Mouse (Mus musculus): ENCODE data around the gene Olfml2a. TPM values are rescaled to one million over a fixed set of nuclear protein-coding genes. Genes with fewer than 3 reads are reported as not detected.
A peak's percentile ranks its signal among the peaks of the same experiment; 100 is the strongest.

The Olfml2a gene
- total and polyA plus RNA-seq, 2 experiments from 2014 or later: 3.3 to 7.5 TPM

DNA sequence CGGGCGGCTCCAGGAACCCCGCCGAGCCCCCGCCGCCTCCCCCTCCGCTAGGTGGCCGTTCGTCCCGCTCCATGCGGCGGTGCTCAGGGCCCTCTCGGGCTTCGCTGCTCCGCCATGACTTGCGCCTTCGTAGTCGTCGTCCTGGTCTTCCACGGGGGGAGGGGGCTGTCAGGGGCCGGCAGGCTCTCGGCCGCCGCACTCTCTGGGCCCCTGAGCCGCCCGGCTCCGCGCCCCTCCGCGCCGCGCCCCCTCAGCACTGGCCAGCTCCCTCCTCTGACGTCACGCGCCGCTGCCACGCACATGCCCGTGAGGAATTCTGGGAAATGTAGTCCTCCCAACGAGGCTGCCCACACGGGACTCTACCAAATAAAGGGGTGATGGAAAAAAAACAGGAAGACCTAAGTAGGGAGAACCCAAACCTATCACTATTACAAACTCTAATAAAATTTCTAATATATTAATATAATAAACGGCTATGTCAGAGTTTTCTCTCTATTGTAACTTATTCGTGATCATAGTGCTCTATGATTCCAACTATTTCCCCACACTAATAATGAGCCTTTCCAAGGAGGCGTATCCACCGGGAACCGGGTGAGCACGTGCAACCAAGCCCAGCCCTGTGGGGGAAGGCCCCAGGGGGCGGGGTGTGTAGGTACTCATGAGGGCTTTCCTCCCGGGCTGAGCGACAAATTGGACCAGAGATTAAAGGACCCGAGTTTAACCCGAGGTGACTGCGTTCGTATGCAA lies 5.5 kb upstream of the Olfml2a start:
- DNase-seq (ENCODE audit: low spot score) (peak; percentile 98), ATAC-seq (peak; percentile 96)
- Histone ChIP-seq H3K4me3 (ENCODE audit: low read length) (peak overlapping the region; percentile 65), H3K27me3 (ENCODE audit: insufficient read depth, low read length) (no peaks in the 10 kb centered on the region), H3K9me3 (ENCODE audit: low read length) (no peaks in the 10 kb centered on the region), H3K4me2 (ENCODE audit: low read depth, low read length) (peak overlapping the region; percentile 96), H3K27ac (0 out of 2 replicates have a peak overlapping the region, but pooled peaks have one; percentile 32), H3K9ac (replicated peaks; ENCODE audit: low read length) (peak overlapping the region; percentile 56), H3K4me1 (ENCODE audit: insufficient read depth, low read length) (no peaks in the 10 kb centered on the region), H3K36me3 (ENCODE audit: insufficient read depth, low read length) (no peaks in the 10 kb centered on the region)
- TF ChIP-seq CTCF (IDR thresholded peaks at IDR 0.05; ENCODE audit: low read depth): no peak
- WGBS: under 1% methylated on average over 47 of the region's 53 CpGs

DNA sequence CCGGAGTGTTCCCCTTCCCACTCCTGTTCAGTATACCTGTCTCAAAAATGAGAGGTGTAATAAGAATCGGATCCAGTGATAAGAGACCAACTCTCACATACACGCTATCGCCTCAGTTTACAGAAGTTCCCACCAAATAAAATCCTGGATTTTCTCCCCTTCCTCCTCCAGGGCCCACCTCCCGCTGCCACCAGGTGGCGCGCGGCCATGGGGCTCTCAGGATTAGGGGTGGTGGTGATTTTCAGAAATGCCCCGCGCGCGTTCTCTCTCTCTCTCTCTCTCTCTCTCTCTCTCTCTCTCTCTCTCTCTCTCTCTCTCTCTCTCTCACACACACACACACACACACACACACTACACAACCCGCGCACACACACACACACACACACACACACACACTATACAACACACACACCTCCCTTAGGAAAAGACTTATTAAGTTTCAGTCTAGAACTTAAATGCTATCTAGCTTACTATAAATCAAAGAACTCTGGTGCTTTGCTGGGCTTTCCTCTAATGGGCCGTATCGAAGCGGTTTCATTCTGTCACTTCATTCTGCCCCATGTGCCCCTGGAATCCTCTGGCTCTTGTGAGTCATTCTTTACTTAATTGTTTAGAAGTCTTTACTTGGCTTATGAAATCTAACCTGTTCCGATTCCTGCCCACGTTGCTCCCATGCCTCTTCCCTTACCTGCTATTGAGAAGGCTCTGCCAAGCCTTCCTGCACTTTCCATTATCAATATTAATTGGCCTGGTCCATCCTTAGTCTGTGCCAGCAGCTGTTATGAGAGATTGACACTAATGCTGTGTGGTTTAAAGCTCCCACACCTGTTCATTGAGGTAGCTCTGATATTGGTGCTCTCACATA lies 4.4 kb upstream of the Olfml2a start, which contains the start of gene Nr6a1:
TSS of gene Nr6a1 (minus strand) at position 574 of the 865 bp plus-strand sequence.
- Histone ChIP-seq H3K4me1 (ENCODE audit: insufficient read depth, low read length) (peaks cover 6% of the 10 kb centered on the region; the same call in 1 of the 2 replicates), H3K9ac (replicated peaks; ENCODE audit: low read length) (no peak within 1 kb of the TSS), H3K4me3 (ENCODE audit: low read length) (peak within 1 kb of the TSS; percentile 65), H3K27me3 (ENCODE audit: insufficient read depth, low read length) (no peaks in the 10 kb centered on the region), H3K27ac (no peak within 1 kb of the TSS), H3K4me2 (ENCODE audit: low read depth, low read length) (peak within 1 kb of the TSS; percentile 96), H3K9me3 (ENCODE audit: low read length) (no peaks in the 10 kb centered on the region), H3K36me3 (ENCODE audit: insufficient read depth, low read length) (no peaks in the 10 kb centered on the region)
- peak; percentile 87 for DNase-seq (ENCODE audit: low spot score)
- ATAC-seq: peak; percentile 27
- peak; percentile 87 for TF ChIP-seq CTCF (IDR thresholded peaks at IDR 0.05; ENCODE audit: low read depth)
- WGBS: 9% methylated on average over 18 of the region's 19 CpGs

DNA sequence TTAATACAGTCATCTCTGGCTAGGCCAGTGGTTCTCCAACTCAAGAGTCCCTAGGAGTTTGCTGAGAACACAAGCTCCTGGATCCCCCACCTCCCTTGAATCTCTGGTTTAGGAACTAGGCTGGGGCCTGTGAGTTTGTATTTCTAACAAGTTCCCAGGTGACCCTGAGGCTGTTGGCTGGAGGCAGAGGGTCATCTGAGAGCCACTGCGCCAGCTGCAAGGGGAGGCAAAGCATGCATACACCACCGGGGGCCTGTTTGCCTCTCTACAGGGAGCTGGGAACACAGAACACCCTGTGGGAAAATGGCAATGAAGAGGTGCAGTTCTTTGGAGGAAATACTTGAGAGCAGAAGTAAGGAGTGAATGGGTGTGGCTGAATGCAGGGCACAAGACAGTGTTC lies 1.5 kb upstream of the Olfml2a start:
- TF ChIP-seq CTCF (IDR thresholded peaks at IDR 0.05; ENCODE audit: low read depth): no peak
- H3K4me1 ChIP-seq (ENCODE audit: insufficient read depth, low read length): peaks cover 6% of the 10 kb centered on the region; the same call in 1 of the 2 replicates
- no peak overlapping the region for H3K9ac ChIP-seq (replicated peaks; ENCODE audit: low read length)
- no peak overlapping the region for H3K27ac ChIP-seq
- no peak overlapping the region for H3K4me3 ChIP-seq (ENCODE audit: low read length)
- WGBS: 70% methylated on average over 2 of the region's 2 CpGs
- no peaks in the 10 kb centered on the region for H3K9me3 ChIP-seq (ENCODE audit: low read length)
- no peak for ATAC-seq
- no peak for DNase-seq (ENCODE audit: low spot score)
- H3K4me2 ChIP-seq (ENCODE audit: low read depth, low read length): no peak overlapping the region
- H3K27me3 ChIP-seq (ENCODE audit: insufficient read depth, low read length): no peaks in the 10 kb centered on the region
- no peaks in the 10 kb centered on the region for H3K36me3 ChIP-seq (ENCODE audit: insufficient read depth, low read length)

DNA sequence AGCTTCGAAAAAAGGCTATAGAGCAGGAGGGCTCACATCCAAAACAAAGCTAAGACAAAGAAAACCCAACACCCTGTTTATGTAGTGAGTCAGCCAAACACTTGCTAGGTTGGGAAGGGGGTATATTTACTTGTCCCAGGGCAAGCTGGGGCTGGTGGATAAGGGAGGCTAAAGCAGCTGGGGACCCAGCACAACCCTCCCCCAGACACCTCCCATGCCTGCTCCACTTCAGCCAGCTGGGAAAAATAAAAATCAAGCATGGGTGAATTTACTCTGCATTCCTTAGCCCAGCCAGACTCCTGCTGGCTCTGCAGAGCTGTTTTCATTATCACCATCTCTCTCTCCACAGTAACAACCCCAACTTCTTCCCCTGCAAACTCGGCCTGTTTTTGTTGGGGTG lies 2.2 kb downstream of the Olfml2a start:
- 23% methylated on average over 2 of the region's 2 CpGs for WGBS
- DNase-seq (ENCODE audit: low spot score) (no peak), ATAC-seq (no peak)
- no peak overlapping the region for H3K27ac ChIP-seq
- peaks cover 6% of the 10 kb centered on the region; the same call in 1 of the 2 replicates for H3K4me1 ChIP-seq (ENCODE audit: insufficient read depth, low read length)
- H3K36me3 ChIP-seq (ENCODE audit: insufficient read depth, low read length): no peaks in the 10 kb centered on the region
- H3K9me3 ChIP-seq (ENCODE audit: low read length): no peaks in the 10 kb centered on the region
- no peak for TF ChIP-seq CTCF (IDR thresholded peaks at IDR 0.05; ENCODE audit: low read depth)
- H3K4me2 ChIP-seq (ENCODE audit: low read depth, low read length): 0 out of 2 replicates have a peak overlapping the region, but pooled peaks have one; percentile 5
- no peak overlapping the region for H3K9ac ChIP-seq (replicated peaks; ENCODE audit: low read length)
- no peaks in the 10 kb centered on the region for H3K27me3 ChIP-seq (ENCODE audit: insufficient read depth, low read length)
- H3K4me3 ChIP-seq (ENCODE audit: low read length): no peak overlapping the region

DNA sequence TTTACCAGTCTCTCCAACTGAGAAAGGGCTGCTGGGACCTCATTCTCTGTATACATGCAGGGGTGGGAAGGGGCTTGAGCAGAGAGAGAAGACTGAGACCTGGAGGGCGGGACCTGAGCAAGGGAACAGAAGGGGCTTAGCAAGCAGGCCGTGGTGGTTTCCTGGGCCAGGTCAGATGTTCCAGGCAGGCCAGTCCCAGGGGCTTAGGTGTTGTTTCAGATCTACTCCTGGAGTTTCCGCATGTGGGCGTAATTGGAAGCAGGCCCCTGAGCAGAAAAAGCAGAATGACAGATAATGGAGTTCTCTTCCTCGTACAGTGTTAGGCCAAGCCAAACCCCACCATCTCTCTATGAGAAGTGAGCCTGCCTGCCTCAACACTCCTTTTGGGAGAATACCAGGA lies 3.2 kb downstream of the Olfml2a start:
- H3K4me2 ChIP-seq (ENCODE audit: low read depth, low read length): no peak overlapping the region
- DNase-seq (ENCODE audit: low spot score) (no peak), ATAC-seq (no peak)
- no peaks in the 10 kb centered on the region for H3K27me3 ChIP-seq (ENCODE audit: insufficient read depth, low read length)
- no peak overlapping the region for H3K9ac ChIP-seq (replicated peaks; ENCODE audit: low read length)
- H3K4me3 ChIP-seq (ENCODE audit: low read length): no peak overlapping the region
- 65% methylated on average over 5 of the region's 5 CpGs for WGBS
- H3K4me1 ChIP-seq (ENCODE audit: insufficient read depth, low read length): peaks cover 6% of the 10 kb centered on the region; the same call in 1 of the 2 replicates
- TF ChIP-seq CTCF (IDR thresholded peaks at IDR 0.05; ENCODE audit: low read depth): no peak
- no peaks in the 10 kb centered on the region for H3K9me3 ChIP-seq (ENCODE audit: low read length)
- H3K27ac ChIP-seq: no peak overlapping the region
- H3K36me3 ChIP-seq (ENCODE audit: insufficient read depth, low read length): no peaks in the 10 kb centered on the region

DNA sequence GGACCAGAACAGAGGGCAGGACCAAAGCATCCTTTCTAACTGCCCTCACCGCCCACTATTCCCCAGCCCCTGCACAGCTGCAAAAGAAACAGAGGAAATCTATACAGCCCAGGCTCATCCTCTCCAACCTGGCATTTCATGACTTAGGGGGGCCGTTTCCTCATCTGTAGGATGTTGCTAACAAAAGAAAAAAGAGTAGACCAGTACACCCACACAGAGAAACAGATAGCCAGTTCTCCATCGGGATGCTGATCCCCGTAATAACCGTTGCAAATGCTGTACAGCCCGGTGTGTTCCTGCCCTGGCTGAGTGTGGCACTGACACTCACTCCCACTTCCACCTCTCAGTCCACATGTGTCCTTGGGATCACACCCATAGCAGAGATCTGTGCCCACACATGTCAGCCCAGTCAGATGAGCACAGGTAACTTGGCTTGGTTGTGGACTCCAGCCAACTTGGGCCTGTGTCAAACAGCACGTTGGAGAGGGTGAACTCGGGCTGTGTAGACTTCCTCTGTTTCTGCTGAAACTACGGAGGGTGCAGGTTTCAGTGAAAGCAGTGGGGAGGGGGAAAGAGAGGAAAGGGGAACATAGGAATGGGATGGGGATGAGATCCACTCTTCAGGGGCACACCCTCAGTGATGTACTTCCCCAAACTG lies 5.1 kb downstream of the Olfml2a start:
- no peaks in the 10 kb centered on the region for H3K27me3 ChIP-seq (ENCODE audit: insufficient read depth, low read length)
- no peak for TF ChIP-seq CTCF (IDR thresholded peaks at IDR 0.05; ENCODE audit: low read depth)
- WGBS: 64% methylated on average over 9 of the region's 9 CpGs

More for the DNA sequence above, 5.1 kb downstream of the Olfml2a start:
- Histone ChIP-seq H3K9me3 (ENCODE audit: low read length) (no peaks in the 10 kb centered on the region), H3K9ac (replicated peaks; ENCODE audit: low read length) (no peak overlapping the region), H3K27ac (no peak overlapping the region), H3K4me2 (ENCODE audit: low read depth, low read length) (no peak overlapping the region), H3K4me3 (ENCODE audit: low read length) (no peak overlapping the region), H3K4me1 (ENCODE audit: insufficient read depth, low read length) (peaks cover 4% of the 10 kb centered on the region; the same call in 1 of the 2 replicates), H3K36me3 (ENCODE audit: insufficient read depth, low read length) (no peaks in the 10 kb centered on the region)
- ATAC-seq: no peak
- DNase-seq (ENCODE audit: low spot score): no peak
